Mouse (Mus musculus): ENCODE results near the gene Atp13a2.

DNA sequence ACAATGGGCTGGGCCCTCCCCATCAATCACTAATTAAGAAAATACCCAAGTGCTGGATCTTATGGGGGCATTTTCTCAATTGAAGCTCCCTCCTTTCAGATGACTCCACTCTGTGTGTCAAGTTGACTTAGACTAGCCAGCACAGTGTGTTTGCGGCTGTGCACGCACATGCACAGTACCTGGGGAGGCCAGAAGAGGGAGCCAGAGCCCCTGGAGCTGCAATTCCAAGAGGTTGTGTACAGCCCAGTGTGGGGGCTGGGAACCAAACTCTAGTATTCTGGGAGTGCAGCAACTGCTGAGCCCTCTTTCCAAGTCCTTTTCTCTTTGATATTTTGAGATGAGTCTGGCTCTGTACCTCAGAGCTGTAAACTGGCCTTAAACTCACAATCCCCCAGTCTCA is 5.1 kb upstream of the Atp13a2 start:
- TF ChIP-seq GATA1 (IDR thresholded peaks at IDR 0.05; ENCODE audit: borderline replicate concordance, low read length) (no peak), CTCF (IDR thresholded peaks at IDR 0.05; ENCODE audit: low read depth, low read length) (peak; percentile 23; the same call in 1 of the 2 replicates), POLR2AphosphoS5 (IDR thresholded peaks at IDR 0.05; ENCODE audit: insufficient replicate concordance, low read depth, low read length) (no peak)

All from G1E (cell line).